Mouse (Mus musculus): ENCODE data around the gene Arl3.
A peak's percentile ranks its signal among the peaks of the same experiment; 100 is the strongest.

DNA sequence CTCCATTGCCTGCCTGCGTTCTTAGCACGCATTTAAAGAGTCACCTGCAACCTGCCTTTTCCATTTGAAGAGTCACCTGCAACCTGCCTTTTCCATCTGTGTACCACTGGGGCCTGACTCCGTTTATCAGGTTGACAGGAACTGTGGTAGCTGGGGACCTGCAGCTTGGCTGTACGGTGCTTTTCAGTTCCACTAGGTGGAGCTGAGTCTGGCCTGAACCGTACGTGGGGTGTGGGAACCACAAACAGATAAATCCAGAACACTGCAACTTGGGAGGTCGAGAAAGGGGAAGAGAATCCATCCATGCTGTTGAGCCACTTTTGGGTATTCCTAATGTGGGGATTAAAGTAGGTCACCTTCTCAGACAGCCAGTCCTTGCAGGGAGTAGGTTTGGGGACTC, 34.4 kb upstream of the Arl3 start:
- TF ChIP-seq POLR2A (IDR thresholded peaks at IDR 0.05; ENCODE audit: extremely low read depth, insufficient read depth, low read length): no peak
- TF ChIP-seq CTCF (IDR thresholded peaks at IDR 0.05; ENCODE audit: extremely low read depth, insufficient read depth, low read length): peak; percentile 66
